Mouse (Mus musculus) right cerebral cortex, postnatal 36 days (tissue): ENCODE results near the gene Zswim2.
A peak's percentile ranks its signal among the peaks of the same experiment; 100 is the strongest.
"Not testable (repeated sequence)": the region's sequence is repeated elsewhere in the genome, so short reads cannot be mapped to it uniquely, and the experiment has no call there.

ENCODE experiments used
- DNase-seq, 2 experiments: peaks; one replicate each; pipeline ENCODE4 v3.0.0; 2022; ENCODE audit warnings: low spot score in 2 of 2, mixed read lengths in 1 of 2

Gene Zswim2

GRCm38 (mm10) chr2:83940931-83941361 is at the start of gene Zswim2:
Gene Zswim2 (minus strand): TSS chr2:83941228.
- peak; percentile 92 to 93 for DNase-seq

- DNase-seq, result not testable (repeated sequence)
Observed at GRCm38 (mm10) chr2:83990253-83990652, 49.2 kb upstream of the Zswim2 start, which contains the start of gene Gm13691. Gene Gm13691 (plus strand): TSS chr2:83990553.

- not testable (repeated sequence) for DNase-seq
Observed at GRCm38 (mm10) chr2:83984443-83984842, 43.4 kb upstream of the Zswim2 start, which contains the start of gene Gm13697. Gene Gm13697 (plus strand): TSS chr2:83984743.

GRCm38 (mm10) chr2:83978633-83979032 is 37.6 kb upstream of the Zswim2 start, which contains the start of gene Gm13694:
Gene Gm13694 (plus strand): TSS chr2:83978933.
- DNase-seq, result not testable (repeated sequence)

GRCm38 (mm10) chr2:83972823-83973222 is 31.8 kb upstream of the Zswim2 start, which contains the start of gene Gm13696:
Gene Gm13696 (plus strand): TSS chr2:83973123.
- not testable (repeated sequence) for DNase-seq

DNA sequence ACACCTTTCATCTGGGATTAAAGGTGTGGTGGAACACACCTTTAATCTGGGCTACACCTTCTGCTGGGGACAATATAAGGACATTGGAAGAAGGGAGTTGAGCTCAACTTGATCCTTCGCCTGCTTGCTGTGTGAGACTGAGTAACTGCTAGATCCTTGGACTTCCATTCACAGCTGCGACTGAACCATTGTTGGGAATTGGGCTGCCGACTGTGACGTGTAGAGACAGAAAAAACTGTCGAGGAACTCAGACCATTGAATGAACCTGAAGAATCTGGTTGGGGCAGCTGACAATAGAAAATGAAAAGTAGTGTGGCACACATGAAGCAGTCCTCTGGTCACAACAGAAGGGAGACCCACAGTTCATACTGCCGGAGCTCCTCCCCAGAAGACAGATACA is 26.0 kb upstream of the Zswim2 start, which contains the start of gene Gm13695:
TSS of gene Gm13695 (plus strand) at position 301 of the 400 bp plus-strand sequence.
- not testable (repeated sequence) for DNase-seq

- DNase-seq, result not testable (repeated sequence)
Observed at GRCm38 (mm10) chr2:83961203-83961602, 20.2 kb upstream of the Zswim2 start, which contains the start of gene Gm13693. Gene Gm13693 (plus strand): TSS chr2:83961503.

GRCm38 (mm10) chr2:83955393-83955792 is 14.4 kb upstream of the Zswim2 start, which contains the start of gene Gm13698:
Gene Gm13698 (plus strand): TSS chr2:83955693.
- DNase-seq, result not testable (repeated sequence)

GRCm38 (mm10) chr2:83941792-83942191 is 764 bp upstream of the Zswim2 start:
- no peak for DNase-seq

- no peak for DNase-seq
Observed at GRCm38 (mm10) chr2:83941378-83941777, 350 bp upstream of the Zswim2 start.

GRCm38 (mm10) chr2:83929478-83930088 is 11.4 kb downstream of the Zswim2 start:
- no peak for DNase-seq

- no peak for DNase-seq
Observed at GRCm38 (mm10) chr2:83901896-83902540, 39.0 kb downstream of the Zswim2 start.

GRCm38 (mm10) chr2:83893701-83894100 is 47.3 kb downstream of the Zswim2 start:
- DNase-seq, result no peak

- DNase-seq, result peak in 1 of 2 experiments; percentile 15
Observed at GRCm38 (mm10) chr2:83883850-83884420, 57.1 kb downstream of the Zswim2 start.
